Mouse (Mus musculus) lung, postnatal 0 days (tissue): ENCODE measurements at regions not wholly inside any gene's neighbourhood (a gene's known extent, or its start where the extent isn't known, plus 50 kb on each side); places are given as distances from the start of the nearest gene placed in this dataset.

Source experiments
- ATAC-seq: fragments of 200-750 bp; cut with Nextera tagmentation; 2 replicates; pipeline ENCODE4 v1.8.0; 2017; ENCODE audit warnings: moderate library complexity
- DNase-seq: peaks from one replicate; pipeline ENCODE4 v3.0.0-alpha.2; 2016; ENCODE audit warnings: low spot score
- H3K27ac ChIP-seq: fragments of 300-500 bp; sonication (generic); 2 replicates; pipeline ENCODE4 v1.5.1; 2014; ENCODE audit warnings: antibody characterized with exemption, mild to moderate bottlenecking, low read length, mixed read lengths
- H3K27me3 ChIP-seq: fragments of 300-500 bp; sonication (generic); replicated peaks from 2 replicates; pipeline ENCODE4 v1.6.1; 2014; ENCODE audit warnings: low read length, mixed read lengths; ENCODE audit not compliant: insufficient read depth
- H3K36me3 ChIP-seq: fragments of 300-500 bp; sonication (generic); 2 replicates; pipeline ENCODE4 v1.6.1; 2014; ENCODE audit warnings: low read length, mixed read lengths; ENCODE audit not compliant: insufficient read depth
- H3K4me1 ChIP-seq: fragments of 300-500 bp; sonication (generic); 2 replicates; pipeline ENCODE4 v1.6.1; 2014; ENCODE audit warnings: antibody characterized with exemption, low read depth, low read length, mixed read lengths; ENCODE audit not compliant: insufficient read depth
- H3K4me2 ChIP-seq: fragments of 300-500 bp; sonication (generic); replicated peaks from 2 replicates; pipeline ENCODE4 v1.6.1; 2014; ENCODE audit warnings: low read depth, mild to moderate bottlenecking, low read length, moderate library complexity, mixed read lengths
- H3K4me3 ChIP-seq: fragments of 300-500 bp; sonication (generic); 2 replicates; pipeline ENCODE4 v1.5.1; 2014; ENCODE audit warnings: low read depth, low read length
- H3K9ac ChIP-seq: fragments of 300-500 bp; sonication (generic); replicated peaks from 2 replicates; pipeline ENCODE4 v1.6.1; 2014; ENCODE audit warnings: low read depth, mild to moderate bottlenecking
- H3K9me3 ChIP-seq: fragments of 300-500 bp; sonication (generic); 2 replicates; pipeline ENCODE4 v1.6.1; 2016; ENCODE audit warnings: low read length, mixed read lengths
- CTCF ChIP-seq: IDR thresholded peaks from 2 replicates; pipeline ENCODE4 v1.5.1; 2016; ENCODE audit warnings: antibody characterized with exemption, mild to moderate bottlenecking
- EP300 ChIP-seq: IDR thresholded peaks from 2 replicates; pipeline ENCODE4 v1.6.1; 2016; ENCODE audit warnings: antibody characterized with exemption, mild to moderate bottlenecking, control low read depth
- WGBS: fragments of 180-500 bp; shearing (Covaris S2); extraction: QIAGEN DNeasy Blood & Tissue Kit; methylation state at CpG from one replicate; pipeline ENCODE4 v1.1.7; 2014; 5-methylcytosine and 5-hydroxymethylcytosine counted together

DNA sequence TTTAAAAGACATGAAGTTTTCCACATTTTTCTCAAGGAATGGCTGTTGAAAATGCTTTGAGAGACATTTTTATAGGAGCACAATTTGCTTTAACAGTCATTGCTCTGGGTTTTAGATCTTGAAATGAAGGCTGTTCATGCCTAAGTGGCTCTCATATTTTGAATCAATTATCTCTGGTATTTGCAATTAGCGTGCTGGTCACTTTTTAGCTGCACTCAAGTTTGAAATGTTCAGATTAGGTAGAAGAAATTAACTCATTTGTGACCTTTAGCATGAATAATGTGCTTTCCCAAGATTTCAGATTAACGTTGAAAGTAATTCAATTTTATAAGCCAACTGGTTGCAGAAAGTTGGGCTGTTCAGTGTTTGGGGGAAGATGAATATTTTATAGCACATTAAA, 773.9 kb downstream of the D3Ertd751e start:
- Histone ChIP-seq H3K4me1 (no peaks in the 10 kb centered on the region), H3K36me3 (no peaks in the 10 kb centered on the region), H3K27ac (no peak overlapping the region), H3K4me2 (no peak overlapping the region), H3K27me3 (no peaks in the 10 kb centered on the region), H3K9ac (no peak overlapping the region), H3K9me3 (no peaks in the 10 kb centered on the region), H3K4me3 (no peak overlapping the region)
- TF ChIP-seq EP300: no peak
- TF ChIP-seq CTCF: no peak
- no peak for DNase-seq
- 63% methylated on average over 2 of the region's 2 CpGs for WGBS
- ATAC-seq: no peak

GRCm38 (mm10) chr3:42531397-42531796, 789.0 kb downstream of the D3Ertd751e start:
- Histone ChIP-seq H3K27ac (no peak overlapping the region), H3K27me3 (no peaks in the 10 kb centered on the region), H3K4me2 (no peak overlapping the region), H3K9me3 (no peaks in the 10 kb centered on the region), H3K36me3 (no peaks in the 10 kb centered on the region), H3K4me3 (no peak overlapping the region), H3K9ac (no peak overlapping the region), H3K4me1 (no peaks in the 10 kb centered on the region)
- DNase-seq (peak; percentile 5), ATAC-seq (no peak)
- 62% methylated on average over 4 of the region's 4 CpGs for WGBS
- TF ChIP-seq EP300 (no peak), CTCF (no peak)

DNA sequence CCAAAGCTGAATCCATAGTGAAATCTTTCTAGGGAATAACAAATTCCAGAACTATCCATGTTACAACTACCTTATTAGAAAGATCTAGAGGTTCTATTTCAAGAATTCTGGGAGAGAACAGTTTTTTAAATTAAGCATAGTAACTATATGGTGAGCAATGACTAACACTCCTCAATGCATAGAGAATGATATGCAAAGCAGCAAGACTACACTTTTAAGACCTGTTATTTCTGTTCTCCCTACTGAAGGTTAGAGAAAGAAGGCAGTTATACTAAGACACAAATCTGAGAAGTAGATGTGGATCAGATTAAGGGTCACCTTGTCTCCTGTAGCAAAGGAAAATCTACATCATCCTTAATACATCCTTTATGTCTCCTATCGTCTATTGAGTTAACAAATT, 824.3 kb downstream of the D3Ertd751e start:
- TF ChIP-seq EP300 (no peak), CTCF (no peak)
- ATAC-seq (no peak), DNase-seq (no peak)
- Histone ChIP-seq H3K27me3 (no peaks in the 10 kb centered on the region), H3K9me3 (no peaks in the 10 kb centered on the region), H3K36me3 (no peaks in the 10 kb centered on the region), H3K27ac (no peak overlapping the region), H3K9ac (no peak overlapping the region), H3K4me3 (no peak overlapping the region), H3K4me1 (no peaks in the 10 kb centered on the region), H3K4me2 (no peak overlapping the region)
- WGBS: 71% methylated on average over 1 of the region's 1 CpGs

DNA sequence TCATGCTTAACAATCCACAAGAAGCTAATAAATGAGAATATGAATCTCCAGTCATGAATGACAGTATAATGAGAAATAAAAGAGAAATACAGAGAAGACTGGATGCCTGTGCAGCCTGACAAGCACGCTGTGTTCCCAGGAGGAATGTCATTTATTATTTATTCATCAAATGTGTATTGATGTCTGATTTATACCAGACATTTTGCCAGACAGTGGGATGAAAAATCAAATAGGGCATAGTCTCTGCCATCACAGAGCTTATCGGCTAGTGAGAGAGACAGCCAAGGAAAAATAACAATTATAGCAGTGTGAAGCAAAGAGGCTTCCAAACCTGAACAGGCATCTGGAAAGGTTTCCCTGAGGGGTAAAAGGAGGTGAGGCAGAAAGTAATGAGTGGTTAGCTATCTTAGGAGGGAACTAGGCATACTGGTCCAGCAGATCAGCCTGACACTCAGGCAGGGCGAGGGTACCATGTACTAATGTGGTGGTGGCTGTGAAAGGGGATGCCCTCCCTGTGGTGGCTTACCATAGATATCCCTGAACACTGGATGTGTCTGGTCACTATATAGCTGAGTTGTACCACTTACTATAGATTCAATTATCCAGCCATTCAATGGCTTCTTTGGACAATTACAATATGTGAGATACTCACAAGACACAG, 828.1 kb downstream of the D3Ertd751e start:
- TF ChIP-seq EP300 (no peak), CTCF (no peak)
- Histone ChIP-seq H3K4me2 (no peak overlapping the region), H3K9ac (no peak overlapping the region), H3K27ac (no peak overlapping the region), H3K36me3 (no peaks in the 10 kb centered on the region), H3K4me1 (no peaks in the 10 kb centered on the region), H3K27me3 (no peaks in the 10 kb centered on the region), H3K9me3 (no peaks in the 10 kb centered on the region), H3K4me3 (no peak overlapping the region)
- DNase-seq (no peak), ATAC-seq (no peak)
- 76% methylated on average over 3 of the region's 3 CpGs for WGBS

- Histone ChIP-seq H3K36me3 (no peaks in the 10 kb centered on the region), H3K4me3 (no peak overlapping the region), H3K4me1 (no peaks in the 10 kb centered on the region), H3K4me2 (no peak overlapping the region), H3K9ac (no peak overlapping the region), H3K27ac (no peak overlapping the region), H3K27me3 (no peaks in the 10 kb centered on the region), H3K9me3 (no peaks in the 10 kb centered on the region)
- DNase-seq: no peak
- ATAC-seq: no peak
- 44% methylated on average over 3 of the region's 3 CpGs for WGBS
- TF ChIP-seq EP300: no peak
- TF ChIP-seq CTCF: no peak
Measured at GRCm38 (mm10) chr3:42571877-42572459, 829.6 kb downstream of the D3Ertd751e start.

DNA sequence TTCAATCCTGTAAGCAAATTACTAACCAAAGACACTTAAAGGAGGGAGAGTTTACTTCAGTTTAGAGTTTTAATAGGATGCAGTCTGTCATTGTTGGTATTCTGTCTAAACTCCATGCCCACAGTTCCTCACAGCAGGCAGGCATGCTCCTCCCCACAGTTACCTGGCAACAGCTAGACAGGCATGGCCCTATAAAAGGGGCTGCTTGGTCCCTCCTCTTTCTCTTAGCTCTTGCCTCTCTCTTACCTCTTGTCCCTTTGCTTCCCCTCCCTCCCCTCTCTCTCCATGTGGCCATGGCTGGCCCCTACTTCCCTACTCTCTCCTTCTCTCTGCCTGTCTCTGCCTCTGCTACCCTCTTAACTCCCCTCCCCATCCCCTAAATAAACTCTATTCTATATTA, 830.7 kb downstream of the D3Ertd751e start:
- H3K4me3 ChIP-seq: no peak overlapping the region
- TF ChIP-seq CTCF (no peak), EP300 (no peak)

More for the DNA sequence above, 830.7 kb downstream of the D3Ertd751e start:
- ATAC-seq: no peak
- H3K9ac ChIP-seq: no peak overlapping the region
- no peaks in the 10 kb centered on the region for H3K36me3 ChIP-seq
- no peak overlapping the region for H3K27ac ChIP-seq
- no peaks in the 10 kb centered on the region for H3K9me3 ChIP-seq
- no peak overlapping the region for H3K4me2 ChIP-seq
- no peak for DNase-seq
- H3K27me3 ChIP-seq: no peaks in the 10 kb centered on the region
- no peaks in the 10 kb centered on the region for H3K4me1 ChIP-seq
